Mouse (Mus musculus) neural tube, embryonic 14.5 days (tissue): ENCODE data around the gene Slc25a12. TPM values are rescaled to one million over a fixed set of nuclear protein-coding genes. Genes with fewer than 3 reads are reported as not detected.

Experiments
- ATAC-seq: fragments of 200-750 bp; cut with Nextera tagmentation; 2 replicates; pipeline ENCODE4 v1.8.0; 2017; ENCODE audit warnings: low read depth, mild to moderate bottlenecking, moderate TSS enrichment, moderate library complexity
- H3K27ac ChIP-seq: fragments of 300-500 bp; sonication (generic); 2 replicates; pipeline ENCODE4 v1.5.1; 2014; ENCODE audit warnings: low read depth, mild to moderate bottlenecking, control low read depth, low read length, moderate library complexity, mixed read lengths
- H3K27me3 ChIP-seq: fragments of 300-500 bp; sonication (generic); 2 replicates; pipeline ENCODE4 v1.6.1; 2014; ENCODE audit warnings: low read length; ENCODE audit not compliant: control insufficient read depth, insufficient read depth
- H3K36me3 ChIP-seq: fragments of 300-500 bp; sonication (generic); 2 replicates; pipeline ENCODE4 v1.6.1; 2014; ENCODE audit warnings: low read length, mixed read lengths; ENCODE audit not compliant: control insufficient read depth, insufficient read depth
- H3K4me1 ChIP-seq: fragments of 300-500 bp; sonication (generic); 2 replicates; pipeline ENCODE4 v1.6.1; 2014; ENCODE audit warnings: low read length; ENCODE audit not compliant: control insufficient read depth, insufficient read depth
- H3K4me2 ChIP-seq: fragments of 300-500 bp; sonication (generic); 2 replicates; pipeline ENCODE4 v1.6.1; 2014; ENCODE audit warnings: mild to moderate bottlenecking, low read depth, low read length, control low read depth
- H3K4me3 ChIP-seq: fragments of 300-500 bp; sonication (generic); 2 replicates; pipeline ENCODE4 v1.5.1; 2014; ENCODE audit warnings: low read depth, low read length, control low read depth, mixed read lengths
- H3K9ac ChIP-seq: fragments of 300-500 bp; sonication (generic); replicated peaks from 2 replicates; pipeline ENCODE4 v1.6.1; 2014; ENCODE audit warnings: low read depth, mild to moderate bottlenecking, control low read depth, low read length, mixed read lengths
- H3K9me3 ChIP-seq: fragments of 300-500 bp; sonication (generic); 2 replicates; pipeline ENCODE4 v1.6.1; 2016; ENCODE audit warnings: low read length; ENCODE audit not compliant: control insufficient read depth
- WGBS: fragments of 180-500 bp; shearing (Covaris S2); extraction: QIAGEN DNeasy Blood & Tissue Kit; methylation state at CpG from one replicate; pipeline ENCODE4 v1.1.7; 2014; 5-methylcytosine and 5-hydroxymethylcytosine counted together
- polyA plus RNA-seq: library from polyadenylated mRNA; unstranded; fragments of >200 nt; fragmentation: Nextera tagmentation; extraction: Ambion mirVana; gene quantifications from 2 replicates; pipeline ENCODE4 v1.2.1, GENCODE M21; 2014

Gene Slc25a12
- polyA plus RNA-seq, 1 experiment from 2014 or later, result 129 TPM

- H3K9me3 ChIP-seq, result no peaks in the 10 kb centered on the region
- ATAC-seq, result no peak
- no peak overlapping the region for H3K9ac ChIP-seq
- H3K4me1 ChIP-seq, result no peaks in the 10 kb centered on the region
- no peak overlapping the region for H3K27ac ChIP-seq
- WGBS, result 94% methylated on average over 20 of the region's 20 CpGs
- peaks cover 27% of the 10 kb centered on the region for H3K36me3 ChIP-seq
- H3K27me3 ChIP-seq, result no peaks in the 10 kb centered on the region
- no peak overlapping the region for H3K4me2 ChIP-seq
- no peak overlapping the region for H3K4me3 ChIP-seq
Measured at GRCm38 (mm10) chr2:71264585-71264984, 103.0 kb downstream of the Slc25a12 start.

- H3K9ac ChIP-seq, result no peak overlapping the region
- no peak overlapping the region for H3K27ac ChIP-seq
- H3K4me1 ChIP-seq, result no peaks in the 10 kb centered on the region
- no peaks in the 10 kb centered on the region for H3K27me3 ChIP-seq
- H3K4me2 ChIP-seq, result no peak overlapping the region
- 88% methylated on average over 7 of the region's 7 CpGs for WGBS
- no peak for ATAC-seq
- H3K9me3 ChIP-seq, result no peaks in the 10 kb centered on the region
- H3K4me3 ChIP-seq, result no peak overlapping the region
- H3K36me3 ChIP-seq, result peaks cover 53% of the 10 kb centered on the region
Measured at GRCm38 (mm10) chr2:71256581-71256980, 111.0 kb downstream of the Slc25a12 start.

GRCm38 (mm10) chr2:71254836-71255235 is 112.7 kb downstream of the Slc25a12 start:
- Histone ChIP-seq H3K4me1 (no peaks in the 10 kb centered on the region), H3K4me2 (no peak overlapping the region), H3K27ac (no peak overlapping the region), H3K27me3 (no peaks in the 10 kb centered on the region), H3K4me3 (no peak overlapping the region), H3K36me3 (peaks cover 62% of the 10 kb centered on the region), H3K9ac (no peak overlapping the region), H3K9me3 (no peaks in the 10 kb centered on the region)
- 91% methylated on average over 4 of the region's 4 CpGs for WGBS
- ATAC-seq, result no peak

- H3K36me3 ChIP-seq, result peaks cover 72% of the 10 kb centered on the region
- no peaks in the 10 kb centered on the region for H3K9me3 ChIP-seq
- 77% methylated on average over 5 of the region's 5 CpGs for WGBS
- H3K27me3 ChIP-seq, result no peaks in the 10 kb centered on the region
- H3K4me2 ChIP-seq, result no peak overlapping the region
- no peak overlapping the region for H3K9ac ChIP-seq
- no peak for ATAC-seq
- H3K27ac ChIP-seq, result no peak overlapping the region
- H3K4me1 ChIP-seq, result 0 out of 2 replicates have a peak, but pooled peaks cover 4% of the 10 kb centered on the region
- H3K4me3 ChIP-seq, result no peak overlapping the region
Measured at GRCm38 (mm10) chr2:71250841-71251240, 116.7 kb downstream of the Slc25a12 start.

- H3K4me2 ChIP-seq, result no peak overlapping the region
- 91% methylated on average over 3 of the region's 3 CpGs for WGBS
- H3K27me3 ChIP-seq, result no peaks in the 10 kb centered on the region
- no peak overlapping the region for H3K9ac ChIP-seq
- H3K4me3 ChIP-seq, result no peak overlapping the region
- H3K9me3 ChIP-seq, result no peaks in the 10 kb centered on the region
- no peak overlapping the region for H3K27ac ChIP-seq
- peaks cover 14% of the 10 kb centered on the region; the same call in 1 of the 2 replicates for H3K4me1 ChIP-seq
- peaks cover 57% of the 10 kb centered on the region for H3K36me3 ChIP-seq
- no peak for ATAC-seq
Measured at GRCm38 (mm10) chr2:71248071-71248470, 119.5 kb downstream of the Slc25a12 start.

- H3K9me3 ChIP-seq, result no peaks in the 10 kb centered on the region
- H3K4me3 ChIP-seq, result no peak overlapping the region
- H3K27me3 ChIP-seq, result no peaks in the 10 kb centered on the region
- H3K27ac ChIP-seq, result peak overlapping the region; percentile 35; the same call in 1 of the 2 replicates
- no peak for ATAC-seq
- H3K4me2 ChIP-seq, result no peak overlapping the region
- WGBS, result 67% methylated on average over 5 of the region's 5 CpGs
- H3K9ac ChIP-seq, result no peak overlapping the region
- H3K36me3 ChIP-seq, result peaks cover 38% of the 10 kb centered on the region
- H3K4me1 ChIP-seq, result peaks cover 14% of the 10 kb centered on the region; the same call in 1 of the 2 replicates
Measured at GRCm38 (mm10) chr2:71246096-71246495, 121.5 kb downstream of the Slc25a12 start.

- Histone ChIP-seq H3K27me3 (no peaks in the 10 kb centered on the region), H3K4me3 (no peak overlapping the region), H3K9me3 (no peaks in the 10 kb centered on the region), H3K9ac (no peak overlapping the region), H3K4me2 (no peak overlapping the region), H3K4me1 (peaks cover 14% of the 10 kb centered on the region; the same call in 1 of the 2 replicates), H3K27ac (peak overlapping the region; percentile 60), H3K36me3 (peaks cover 36% of the 10 kb centered on the region)
- 29% methylated on average over 3 of the region's 3 CpGs for WGBS
- peak; percentile 92 for ATAC-seq
Measured at GRCm38 (mm10) chr2:71245416-71245815, 122.1 kb downstream of the Slc25a12 start.

GRCm38 (mm10) chr2:71244807-71245206 is 122.7 kb downstream of the Slc25a12 start:
- Histone ChIP-seq H3K4me2 (no peak overlapping the region), H3K27me3 (no peaks in the 10 kb centered on the region), H3K36me3 (peaks cover 33% of the 10 kb centered on the region), H3K4me1 (peaks cover 14% of the 10 kb centered on the region; the same call in 1 of the 2 replicates), H3K9me3 (no peaks in the 10 kb centered on the region), H3K9ac (no peak overlapping the region), H3K4me3 (no peak overlapping the region), H3K27ac (peak overlapping the region; percentile 60; the same call in 1 of the 2 replicates)
- 39% methylated on average over 7 of the region's 7 CpGs for WGBS
- ATAC-seq, result no peak

- Histone ChIP-seq H3K9ac (no peak overlapping the region), H3K27me3 (no peaks in the 10 kb centered on the region), H3K4me2 (no peak overlapping the region), H3K27ac (no peak overlapping the region), H3K36me3 (peaks cover 25% of the 10 kb centered on the region), H3K9me3 (no peaks in the 10 kb centered on the region), H3K4me1 (peaks cover 14% of the 10 kb centered on the region; the same call in 1 of the 2 replicates), H3K4me3 (no peak overlapping the region)
- 49% methylated on average over 9 of the region's 9 CpGs for WGBS
- ATAC-seq, result no peak
Measured at GRCm38 (mm10) chr2:71243058-71243672, 124.4 kb downstream of the Slc25a12 start.
